Mouse (Mus musculus) T-helper 17 cell (primary cell): Measurements from ENCODE around the gene Cldn10.

Experiments
- in situ Hi-C, 2 experiments: fragments of 300-600 bp; cut with MboI, MseI; formaldehyde crosslinking; loops; 1 replicate in 1 of 2; 2 replicates in 1 of 2; pipeline ENCODE4 v1.15.1; 2025; ENCODE audit warnings: high pct_unique_total_duplicates in 2 of 2

The Cldn10 gene

GRCm38 (mm10) chr14:118781601-118782000 lies 6.1 kb upstream of the Cldn10 start:
- in situ Hi-C loops, result no loop called here

DNA sequence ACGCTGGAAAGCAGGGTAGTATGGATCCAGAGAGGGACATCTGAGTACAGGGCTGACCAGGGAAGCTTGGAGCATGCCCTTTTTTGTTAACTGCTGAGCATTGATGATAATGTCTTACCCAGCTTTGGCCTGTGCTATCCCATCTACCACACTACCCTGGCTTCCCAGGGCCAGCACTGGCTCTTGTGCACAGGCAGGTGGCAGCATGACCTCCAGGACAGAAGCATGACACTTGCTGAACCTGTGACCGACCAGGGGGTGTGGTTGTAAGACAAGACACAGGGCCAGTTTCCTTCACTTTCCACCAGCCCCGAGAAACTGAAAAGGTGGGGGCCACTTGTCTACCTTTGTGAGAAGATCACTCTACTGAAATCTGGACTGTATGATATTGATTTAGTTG lies 5.5 kb upstream of the Cldn10 start:
- in situ Hi-C loops, result no loop called here

DNA sequence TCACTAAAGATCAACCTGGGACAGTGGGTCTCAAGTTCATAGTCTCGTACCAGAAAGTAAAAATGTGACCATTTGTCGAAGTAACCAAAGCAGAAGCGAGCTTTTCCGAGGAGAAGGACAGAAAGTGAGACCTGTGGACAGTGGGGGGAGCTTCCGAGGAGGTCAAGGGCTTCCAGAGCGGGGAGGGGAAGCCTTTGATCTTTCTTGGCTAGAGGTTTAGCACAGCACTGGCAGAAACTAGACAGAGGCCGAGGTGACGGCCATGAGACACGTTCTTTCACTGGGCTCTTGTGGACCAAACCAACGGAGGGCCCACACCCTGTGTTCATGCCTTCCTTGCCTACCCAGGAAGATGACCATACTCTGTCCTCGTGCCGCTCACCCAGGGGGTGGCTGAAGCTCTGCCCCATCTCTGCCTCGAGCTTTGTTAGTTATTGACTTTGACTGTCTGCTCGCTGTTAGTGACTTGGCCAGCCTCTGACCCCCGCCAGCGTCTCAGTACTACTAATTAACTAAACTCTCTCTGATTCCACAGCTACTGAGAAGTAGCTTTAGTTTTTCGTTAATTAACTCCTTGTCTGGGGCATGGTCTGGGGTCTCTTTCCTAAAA lies 4.3 kb upstream of the Cldn10 start:
- in situ Hi-C loops, result no loop called here

- in situ Hi-C loops, result no loop called here
These were observed 2.5 kb downstream of the Cldn10 start for GRCm38 (mm10) chr14:118790217-118790616.

DNA sequence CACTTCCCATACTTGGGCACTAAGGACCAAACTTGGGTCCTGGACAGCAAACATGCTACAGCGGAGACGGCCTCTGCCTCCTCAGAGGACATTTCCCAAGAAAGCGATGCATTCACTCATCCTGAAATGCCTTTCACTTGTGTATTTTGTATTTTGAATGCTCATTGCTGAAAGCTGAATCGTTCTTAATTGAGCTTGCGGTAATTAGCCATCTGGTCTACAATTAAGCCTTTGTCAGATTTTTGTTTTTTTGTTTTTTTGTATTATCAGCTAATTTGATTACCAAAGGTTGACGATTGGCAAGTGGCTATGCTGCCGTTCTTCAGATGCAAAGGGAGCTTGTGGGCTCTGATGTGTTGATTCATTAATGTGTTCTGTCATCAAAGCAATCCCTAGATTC lies 5.2 kb downstream of the Cldn10 start:
- in situ Hi-C loops, result no loop called here

- in situ Hi-C loops, result no loop called here
These were observed 5.7 kb downstream of the Cldn10 start for GRCm38 (mm10) chr14:118793416-118793815.

DNA sequence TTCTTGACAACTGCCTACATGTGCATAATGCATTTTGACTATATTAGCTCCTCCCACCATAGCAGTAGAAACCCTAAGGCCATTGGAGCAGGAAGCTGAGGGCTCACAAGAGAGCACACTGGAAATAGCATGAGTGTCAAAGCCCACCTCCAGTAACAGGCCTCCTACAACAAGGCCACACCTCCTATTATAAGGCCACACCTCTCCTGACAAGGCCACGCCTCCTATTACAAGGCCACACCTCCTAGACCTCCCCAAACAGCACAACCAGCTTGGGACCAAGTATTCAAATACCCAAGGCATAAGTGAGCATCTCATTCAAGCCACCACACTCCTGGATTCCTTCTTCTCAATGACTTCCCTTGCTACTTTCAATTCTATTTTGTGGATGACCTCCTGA lies 6.5 kb downstream of the Cldn10 start:
- in situ Hi-C loops, result no loop called here

DNA sequence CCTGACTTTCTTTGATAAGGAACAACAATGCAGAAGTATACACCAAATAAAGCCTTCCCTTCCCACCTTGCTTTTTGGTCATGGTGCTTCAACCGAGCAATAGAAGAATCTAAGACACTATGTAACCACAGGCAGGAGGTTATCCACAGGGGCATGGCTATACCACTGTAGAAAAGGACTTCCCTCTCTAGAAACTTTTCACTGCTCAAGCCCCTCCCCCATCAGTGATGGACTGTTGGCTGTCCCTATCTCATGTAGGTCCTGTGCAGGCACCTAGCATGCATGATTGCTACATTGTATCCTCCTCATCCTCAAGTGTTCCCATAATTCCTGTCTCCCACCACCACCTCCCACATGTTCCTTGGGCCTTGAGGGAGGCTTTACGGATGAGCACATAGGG lies 7.2 kb downstream of the Cldn10 start:
- in situ Hi-C loops, result no loop called here

DNA sequence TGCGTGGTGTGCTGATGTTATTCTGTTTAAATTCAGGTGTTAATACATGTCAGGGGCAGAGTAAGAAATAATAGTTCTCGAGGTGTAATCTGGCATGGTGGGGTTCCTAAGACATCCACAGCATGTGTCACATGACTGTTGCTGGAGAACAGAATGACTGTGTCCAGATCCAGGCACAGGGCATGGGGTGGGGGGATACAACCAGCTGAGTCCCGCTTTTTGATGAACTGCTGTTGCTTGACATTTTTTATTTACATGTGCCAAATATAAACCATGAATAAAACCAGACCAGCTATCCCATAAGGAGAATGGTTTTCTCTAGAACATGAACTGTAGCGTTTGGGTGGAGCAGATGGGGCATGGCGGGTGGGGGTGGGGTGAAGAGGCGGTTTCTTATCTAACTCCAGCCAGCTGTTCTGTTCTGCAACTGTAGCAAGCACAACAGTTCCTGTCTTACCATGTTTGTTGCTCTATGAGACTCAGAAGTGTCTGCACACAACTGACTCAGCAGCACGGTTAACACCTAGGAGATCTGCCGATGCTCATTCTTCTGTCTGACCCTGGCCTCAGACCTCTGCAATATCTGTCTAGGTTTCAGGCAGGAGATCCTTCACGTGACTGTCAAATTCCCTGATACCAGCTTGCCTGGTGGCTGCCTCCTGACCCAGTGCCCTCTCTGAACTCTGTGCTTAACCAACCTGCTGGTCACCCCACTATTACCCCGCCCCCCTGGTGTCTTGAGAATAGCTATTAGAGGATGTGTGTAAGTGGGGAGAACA lies 8.4 kb downstream of the Cldn10 start:
- in situ Hi-C loops, result no loop called here

GRCm38 (mm10) chr14:118796694-118797058 lies 9.0 kb downstream of the Cldn10 start:
- in situ Hi-C loops, result no loop called here

- in situ Hi-C loops, result no loop called here
These were observed 9.6 kb downstream of the Cldn10 start for GRCm38 (mm10) chr14:118797270-118797669.

DNA sequence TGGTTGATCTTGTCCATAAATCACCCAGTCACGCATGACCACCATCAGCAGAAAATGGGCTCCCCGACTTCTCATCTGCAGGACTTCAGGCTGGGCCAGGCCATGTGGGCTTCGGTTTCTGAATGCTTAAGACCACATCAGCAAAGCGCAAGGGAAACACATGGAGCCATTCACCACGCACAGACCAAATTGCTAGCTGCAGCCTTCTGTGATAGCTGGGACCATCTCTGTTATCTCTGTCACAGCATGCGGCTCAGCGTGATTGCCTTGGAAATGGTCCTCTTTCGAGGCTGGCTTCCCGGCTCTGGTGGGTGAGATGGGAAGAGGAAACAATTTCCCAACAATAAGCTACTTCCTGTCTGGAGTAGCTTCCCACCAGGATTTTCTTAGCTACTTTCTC lies 12.2 kb downstream of the Cldn10 start:
- in situ Hi-C loops, result loop anchor here in 1 of 2 experiments (10.0 kb wide), 1 partner anchor 585 kb away; no protein-coding TSS in a partner anchor

GRCm38 (mm10) chr14:118803936-118804335 lies 16.2 kb downstream of the Cldn10 start:
- in situ Hi-C loops, result loop anchor here in 1 of 2 experiments (10.0 kb wide), 1 partner anchor 589 kb away; no protein-coding TSS in a partner anchor

- in situ Hi-C loops, result loop anchor here in 1 of 2 experiments (10.0 kb wide), 1 partner anchor 590 kb away; no protein-coding TSS in a partner anchor
These were observed 16.6 kb downstream of the Cldn10 start for GRCm38 (mm10) chr14:118804351-118804750.

DNA sequence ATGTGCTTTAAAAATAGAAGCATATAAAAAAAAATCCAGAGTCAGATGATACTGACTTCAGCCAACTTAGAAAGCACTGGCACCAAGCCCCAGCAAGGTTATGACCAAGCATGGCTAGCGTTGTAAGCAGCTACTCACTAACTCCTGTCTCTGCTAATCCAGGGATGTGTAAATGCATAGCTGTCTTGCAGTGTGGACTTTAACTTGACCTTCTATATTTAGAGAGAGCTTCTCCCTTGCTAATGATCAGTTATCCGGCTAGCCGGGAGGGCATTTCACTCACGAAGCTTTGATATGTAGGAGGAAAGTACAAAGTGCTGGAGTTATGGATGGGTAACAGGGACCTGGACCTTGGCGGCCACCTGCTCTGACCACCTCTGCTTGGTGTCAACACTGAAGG lies 19.9 kb downstream of the Cldn10 start:
- in situ Hi-C loops, result loop anchor here in 1 of 2 experiments (10.0 kb wide), 1 partner anchor 593 kb away; no protein-coding TSS in a partner anchor

DNA sequence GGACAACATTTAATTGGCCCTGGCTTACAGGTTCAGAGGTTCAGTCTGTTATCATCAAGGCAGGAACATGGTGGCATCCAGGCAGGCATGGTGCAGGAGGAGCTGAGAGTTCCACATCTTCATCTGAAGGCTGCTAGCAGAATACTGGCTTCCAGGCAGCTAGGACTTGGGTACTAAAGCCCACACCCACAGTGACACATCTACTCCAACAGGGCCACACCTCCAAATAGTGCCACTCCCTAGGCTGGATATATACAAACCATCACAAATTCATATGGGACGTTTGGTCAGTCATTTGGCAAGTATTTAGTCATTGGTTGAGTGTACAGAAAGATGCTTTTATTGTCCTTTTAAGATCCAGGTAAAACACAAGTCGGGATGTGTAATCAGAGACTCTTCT lies 20.5 kb downstream of the Cldn10 start:
- in situ Hi-C loops, result loop anchor here in 1 of 2 experiments (10.0 kb wide), 1 partner anchor 593 kb away; no protein-coding TSS in a partner anchor

GRCm38 (mm10) chr14:118809686-118810085 lies 22.0 kb downstream of the Cldn10 start:
- in situ Hi-C loops, result loop anchor here in 1 of 2 experiments (5.0 to 10.0 kb wide), 2 partner anchors 213 to 595 kb away; no protein-coding TSS in a partner anchor

DNA sequence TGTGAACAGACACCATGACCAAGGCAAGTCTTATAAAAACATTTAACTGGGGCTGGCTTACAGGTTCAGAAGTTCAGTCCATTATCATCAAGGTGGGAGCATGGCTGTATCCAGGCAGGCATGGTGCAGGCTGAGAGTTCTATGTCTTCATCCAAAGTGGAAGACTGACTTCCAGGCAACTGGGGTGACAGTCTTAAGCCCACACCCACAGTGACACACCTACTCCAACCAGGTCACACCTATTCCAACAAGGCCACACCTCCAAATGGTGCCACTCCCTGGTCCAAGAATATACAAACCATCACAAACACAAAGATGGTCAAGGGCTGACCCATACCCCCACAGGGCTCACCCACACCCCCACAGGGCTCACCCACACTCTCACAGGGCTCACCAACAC lies 23.5 kb downstream of the Cldn10 start:
- in situ Hi-C loops, result loop anchor here in 1 of 2 experiments (5.0 kb wide), 1 partner anchor 211 kb away; no protein-coding TSS in a partner anchor

DNA sequence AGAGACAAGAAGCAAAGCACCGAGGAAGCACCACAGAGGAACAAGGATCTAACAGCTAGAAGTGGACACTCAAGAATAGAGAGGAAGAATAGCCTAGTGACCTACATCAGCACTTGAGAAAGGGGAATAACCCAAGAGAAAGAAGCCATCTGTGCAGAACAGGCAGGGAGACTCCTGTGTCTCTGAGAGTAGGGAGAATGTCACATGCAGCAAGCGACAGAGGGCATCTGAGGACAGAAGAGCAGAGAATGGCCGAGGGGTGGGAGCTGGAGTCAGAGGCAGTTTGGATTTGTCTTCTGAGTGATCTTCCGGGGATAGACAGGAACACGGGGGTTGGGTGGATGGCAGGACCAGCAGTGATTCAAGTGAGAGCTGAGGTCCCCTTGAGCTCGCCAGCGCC lies 25.4 kb downstream of the Cldn10 start:
- in situ Hi-C loops, result loop anchor here in 1 of 2 experiments (5.0 kb wide), 1 partner anchor 209 kb away; no protein-coding TSS in a partner anchor

- in situ Hi-C loops, result loop anchor here (5.0 kb wide), 2 partner anchors 96 to 171 kb away; no protein-coding TSS in a partner anchor
These were observed 28.8 kb downstream of the Cldn10 start for GRCm38 (mm10) chr14:118816503-118816902.

GRCm38 (mm10) chr14:118820111-118820510 lies 32.4 kb downstream of the Cldn10 start:
- in situ Hi-C loops, result loop anchor here in 1 of 2 experiments (5.0 kb wide), 1 partner anchor 77 kb away; no protein-coding TSS in a partner anchor

GRCm38 (mm10) chr14:118822816-118823215 lies 35.1 kb downstream of the Cldn10 start:
- in situ Hi-C loops, result loop anchor here in 1 of 2 experiments (5.0 kb wide), 1 partner anchor 74 kb away; no protein-coding TSS in a partner anchor
